Mouse (Mus musculus): ENCODE measurements at regions not wholly inside any gene's neighbourhood (a gene's known extent, or its start where the extent isn't known, plus 50 kb on each side); places are given as distances from the start of the nearest gene placed in this dataset. TPM values are rescaled to one million over a fixed set of nuclear protein-coding genes. Genes with fewer than 3 reads are reported as not detected.

DNA sequence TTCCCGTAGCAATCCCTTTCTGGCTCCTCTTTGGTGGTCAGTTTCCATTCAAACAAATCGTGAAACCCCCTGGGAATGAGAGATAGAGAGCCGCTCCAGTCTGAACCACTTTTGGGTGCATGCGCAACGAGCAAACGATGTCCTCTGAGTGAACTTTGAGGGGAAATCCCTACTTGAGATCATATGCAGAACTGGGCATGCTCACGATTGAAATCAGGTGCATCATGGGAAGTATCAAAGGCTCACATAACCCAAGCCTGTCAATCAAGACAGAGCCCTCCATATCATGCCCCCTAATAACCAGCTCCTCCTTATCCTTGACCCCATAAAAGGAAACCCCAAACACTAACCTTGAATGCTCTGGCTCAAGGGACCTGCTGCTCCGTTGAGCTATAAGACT, 59.1 kb upstream of the Dio3 start:
- WGBS, result 94% methylated on average over 8 of the region's 8 CpGs
- no peak for ATAC-seq (ENCODE audit: low read depth)
- no peak overlapping the region for H3K9ac ChIP-seq (replicated peaks; ENCODE audit: low read depth, low read length)
- no peaks in the 10 kb centered on the region for H3K36me3 ChIP-seq (ENCODE audit: control insufficient read depth, insufficient read depth, low read length)
- H3K4me1 ChIP-seq (ENCODE audit: control insufficient read depth, insufficient read depth, low read length), result no peaks in the 10 kb centered on the region
- no peaks in the 10 kb centered on the region for H3K27me3 ChIP-seq (ENCODE audit: control insufficient read depth, insufficient read depth, low read length)
- H3K9me3 ChIP-seq (ENCODE audit: control insufficient read depth, low read length), result no peaks in the 10 kb centered on the region
- no peak overlapping the region for H3K4me2 ChIP-seq (ENCODE audit: low read depth, low read length)
- H3K27ac ChIP-seq (ENCODE audit: low read depth, low read length), result no peak overlapping the region
- H3K4me3 ChIP-seq (ENCODE audit: low read depth, low read length), result no peak overlapping the region

DNA sequence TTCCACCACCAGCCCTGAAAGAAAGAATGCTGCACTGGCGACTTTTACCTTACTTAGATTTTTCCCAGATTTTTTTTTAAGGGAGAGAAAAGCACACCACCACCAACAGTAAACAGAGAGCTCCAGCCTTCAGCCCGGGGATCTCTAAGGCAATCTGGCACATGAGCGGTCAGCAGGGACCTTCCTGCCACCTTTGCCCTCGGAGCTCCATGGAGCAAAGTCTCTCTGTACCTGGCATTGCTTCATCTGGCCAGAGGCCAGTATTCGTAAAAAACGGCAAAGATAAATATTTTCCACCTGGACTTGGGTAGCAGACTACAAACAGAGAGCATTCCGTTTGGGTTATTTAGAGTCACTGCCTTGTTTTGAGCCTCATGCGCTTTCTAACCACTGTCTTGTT, 58.4 kb upstream of the Dio3 start:
- Histone ChIP-seq H3K27me3 (ENCODE audit: control insufficient read depth, insufficient read depth, low read length) (no peaks in the 10 kb centered on the region), H3K4me3 (ENCODE audit: low read depth, low read length) (no peak overlapping the region), H3K4me2 (ENCODE audit: low read depth, low read length) (no peak overlapping the region), H3K36me3 (ENCODE audit: control insufficient read depth, insufficient read depth, low read length) (no peaks in the 10 kb centered on the region), H3K4me1 (ENCODE audit: control insufficient read depth, insufficient read depth, low read length) (no peaks in the 10 kb centered on the region), H3K9ac (replicated peaks; ENCODE audit: low read depth, low read length) (no peak overlapping the region), H3K9me3 (ENCODE audit: control insufficient read depth, low read length) (no peaks in the 10 kb centered on the region), H3K27ac (ENCODE audit: low read depth, low read length) (no peak overlapping the region)
- WGBS, result 80% methylated on average over 8 of the region's 8 CpGs
- no peak for ATAC-seq (ENCODE audit: low read depth)

DNA sequence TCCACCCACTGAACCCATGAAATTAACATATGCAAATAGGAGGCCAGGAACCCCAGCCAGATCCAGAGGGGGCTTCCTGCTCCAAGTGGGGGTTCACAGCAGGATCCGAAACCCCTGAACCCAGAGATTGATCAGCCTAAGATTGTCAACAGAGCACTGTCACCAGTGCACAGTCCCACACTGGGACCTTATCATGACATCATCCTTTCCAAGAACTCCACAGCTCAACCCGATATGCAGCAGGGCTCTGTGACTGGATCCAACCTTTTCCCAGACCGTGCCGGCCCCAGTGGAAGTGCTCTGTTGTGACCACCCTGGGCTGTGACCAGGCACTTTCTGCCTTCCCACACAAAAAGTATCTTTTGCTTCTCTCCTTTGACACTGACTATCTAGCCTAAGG, 57.7 kb upstream of the Dio3 start:
- no peak for ATAC-seq (ENCODE audit: low read depth)
- WGBS, result 63% methylated on average over 4 of the region's 4 CpGs
- Histone ChIP-seq H3K4me3 (ENCODE audit: low read depth, low read length) (no peak overlapping the region), H3K9ac (replicated peaks; ENCODE audit: low read depth, low read length) (no peak overlapping the region), H3K9me3 (ENCODE audit: control insufficient read depth, low read length) (no peaks in the 10 kb centered on the region), H3K4me1 (ENCODE audit: control insufficient read depth, insufficient read depth, low read length) (no peaks in the 10 kb centered on the region), H3K27me3 (ENCODE audit: control insufficient read depth, insufficient read depth, low read length) (no peaks in the 10 kb centered on the region), H3K36me3 (ENCODE audit: control insufficient read depth, insufficient read depth, low read length) (no peaks in the 10 kb centered on the region), H3K4me2 (ENCODE audit: low read depth, low read length) (no peak overlapping the region), H3K27ac (ENCODE audit: low read depth, low read length) (no peak overlapping the region)

DNA sequence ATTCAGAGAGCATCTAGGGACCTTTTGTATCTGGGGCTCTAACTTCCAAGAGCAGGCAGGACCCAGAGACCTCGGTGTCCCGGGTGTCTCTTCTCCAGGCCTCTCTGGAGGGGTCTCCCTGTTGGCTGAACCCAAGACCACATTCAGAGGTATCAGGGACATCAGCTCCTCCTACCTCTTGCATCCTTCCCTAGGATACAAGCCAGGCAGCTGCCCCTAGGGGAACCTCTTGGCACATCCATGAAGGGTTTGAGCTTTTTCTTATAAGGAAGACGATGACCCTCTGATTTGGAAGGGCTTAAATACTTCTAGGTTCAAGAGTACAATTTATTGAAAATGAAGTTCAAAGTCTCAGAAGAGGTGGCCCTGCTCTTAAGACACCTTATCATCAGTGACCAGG, 57.2 kb upstream of the Dio3 start:
- H3K9me3 ChIP-seq (ENCODE audit: control insufficient read depth, low read length), result no peaks in the 10 kb centered on the region
- no peak overlapping the region for H3K4me3 ChIP-seq (ENCODE audit: low read depth, low read length)
- ATAC-seq (ENCODE audit: low read depth), result no peak
- WGBS, result 71% methylated on average over 3 of the region's 3 CpGs
- H3K9ac ChIP-seq (replicated peaks; ENCODE audit: low read depth, low read length), result no peak overlapping the region
- no peaks in the 10 kb centered on the region for H3K4me1 ChIP-seq (ENCODE audit: control insufficient read depth, insufficient read depth, low read length)
- H3K36me3 ChIP-seq (ENCODE audit: control insufficient read depth, insufficient read depth, low read length), result no peaks in the 10 kb centered on the region
- H3K27me3 ChIP-seq (ENCODE audit: control insufficient read depth, insufficient read depth, low read length), result no peaks in the 10 kb centered on the region
- no peak overlapping the region for H3K4me2 ChIP-seq (ENCODE audit: low read depth, low read length)
- H3K27ac ChIP-seq (ENCODE audit: low read depth, low read length), result no peak overlapping the region

DNA sequence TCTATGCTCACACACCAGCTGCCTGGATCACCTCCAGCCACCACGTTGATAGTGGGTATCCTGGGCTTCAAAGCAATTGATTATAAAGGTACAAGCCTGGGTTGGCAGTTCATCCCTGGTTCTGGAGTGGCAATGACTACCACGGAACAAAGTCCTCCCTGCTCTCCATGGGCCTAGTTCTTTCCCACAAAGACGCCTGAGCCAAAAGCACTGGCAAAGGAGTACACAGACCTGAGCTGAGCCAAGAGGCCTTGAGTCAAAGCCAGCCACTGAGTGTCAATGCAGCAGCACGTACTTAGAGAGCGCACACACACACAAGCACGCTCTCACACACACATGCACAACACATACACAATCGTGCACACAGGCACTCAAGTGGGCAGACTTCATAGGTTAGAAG, 54.6 kb upstream of the Dio3 start:
- no peak overlapping the region for H3K4me3 ChIP-seq (ENCODE audit: low read depth, low read length)
- no peak for ATAC-seq (ENCODE audit: low read depth)
- no peak overlapping the region for H3K9ac ChIP-seq (replicated peaks; ENCODE audit: low read depth, low read length)
- no peaks in the 10 kb centered on the region for H3K36me3 ChIP-seq (ENCODE audit: control insufficient read depth, insufficient read depth, low read length)
- H3K27me3 ChIP-seq (ENCODE audit: control insufficient read depth, insufficient read depth, low read length), result no peaks in the 10 kb centered on the region
- H3K9me3 ChIP-seq (ENCODE audit: control insufficient read depth, low read length), result no peaks in the 10 kb centered on the region
- H3K4me2 ChIP-seq (ENCODE audit: low read depth, low read length), result no peak overlapping the region
- H3K27ac ChIP-seq (ENCODE audit: low read depth, low read length), result no peak overlapping the region
- 84% methylated on average over 7 of the region's 7 CpGs for WGBS
- H3K4me1 ChIP-seq (ENCODE audit: control insufficient read depth, insufficient read depth, low read length), result no peaks in the 10 kb centered on the region

DNA sequence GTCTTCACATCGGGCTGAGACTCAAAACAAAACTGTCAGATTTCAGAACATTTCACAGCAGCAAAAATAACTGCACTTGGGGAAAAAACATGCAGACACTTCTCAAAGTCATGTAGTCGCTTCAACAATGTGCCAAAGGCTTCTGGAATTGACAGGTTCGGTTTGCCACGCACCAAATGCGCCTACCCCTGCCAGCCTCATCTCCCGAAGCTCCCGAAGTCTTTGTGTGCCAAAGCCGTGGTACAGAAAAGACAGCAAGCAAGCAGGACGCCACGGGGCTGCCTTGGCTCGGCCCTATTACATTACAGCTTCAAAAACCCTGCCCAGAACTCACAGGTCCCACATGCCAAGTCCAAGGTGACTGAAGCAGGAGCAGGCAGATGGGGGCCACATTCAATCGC, 50.9 kb upstream of the Dio3 start:
- no peak overlapping the region for H3K4me3 ChIP-seq (ENCODE audit: low read depth, low read length)
- no peaks in the 10 kb centered on the region for H3K4me1 ChIP-seq (ENCODE audit: control insufficient read depth, insufficient read depth, low read length)
- no peaks in the 10 kb centered on the region for H3K9me3 ChIP-seq (ENCODE audit: control insufficient read depth, low read length)
- no peak for ATAC-seq (ENCODE audit: low read depth)
- no peak overlapping the region for H3K9ac ChIP-seq (replicated peaks; ENCODE audit: low read depth, low read length)
- H3K4me2 ChIP-seq (ENCODE audit: low read depth, low read length), result no peak overlapping the region
- H3K36me3 ChIP-seq (ENCODE audit: control insufficient read depth, insufficient read depth, low read length), result no peaks in the 10 kb centered on the region
- H3K27me3 ChIP-seq (ENCODE audit: control insufficient read depth, insufficient read depth, low read length), result no peaks in the 10 kb centered on the region
- WGBS, result 82% methylated on average over 12 of the region's 12 CpGs
- H3K27ac ChIP-seq (ENCODE audit: low read depth, low read length), result no peak overlapping the region

MicroRNAs encoded in the stretch of these regions (microRNA counts, 519-probe panel; counts per million panel counts)
- 2,667 counts per million, percentile 16 among the panel's probes with 10 or more counts for microRNA mmu-miR-1193
- not detected for microRNA mmu-miR-1197
- 4,031 counts per million, percentile 44 among the panel's probes with 10 or more counts for microRNA mmu-miR-134
- microRNA mmu-miR-154, result 5,206 counts per million, percentile 72 among the panel's probes with 10 or more counts
- not detected for microRNA mmu-miR-299
- 5,156 counts per million, percentile 71 among the panel's probes with 10 or more counts for microRNA mmu-miR-300
- not detected for microRNA mmu-miR-3072
- 5,305 counts per million, percentile 75 among the panel's probes with 10 or more counts for microRNA mmu-miR-323-3p
- not detected for microRNA mmu-miR-323-5p
- microRNA mmu-miR-329, result 5,355 counts per million, percentile 77 among the panel's probes with 10 or more counts
- microRNA mmu-miR-369-3p, result 5,624 counts per million, percentile 80 among the panel's probes with 10 or more counts
- microRNA mmu-miR-369-5p, result 4,091 counts per million, percentile 46 among the panel's probes with 10 or more counts
- 5,962 counts per million, percentile 87 among the panel's probes with 10 or more counts for microRNA mmu-miR-376a
- microRNA mmu-miR-376b, result 6,390 counts per million, percentile 92 among the panel's probes with 10 or more counts
- microRNA mmu-miR-376c, result 5,255 counts per million, percentile 74 among the panel's probes with 10 or more counts
- microRNA mmu-miR-377, result 4,997 counts per million, percentile 70 among the panel's probes with 10 or more counts
- microRNA mmu-miR-379, result 2,747 counts per million, percentile 16 among the panel's probes with 10 or more counts
- 2,170 counts per million, percentile 6 among the panel's probes with 10 or more counts for microRNA mmu-miR-380-3p
- microRNA mmu-miR-380-5p, result not detected
- 4,827 counts per million, percentile 65 among the panel's probes with 10 or more counts for microRNA mmu-miR-381
- 5,962 counts per million, percentile 87 among the panel's probes with 10 or more counts for microRNA mmu-miR-382
- 3,723 counts per million, percentile 33 among the panel's probes with 10 or more counts for microRNA mmu-miR-409-3p
- 3,663 counts per million, percentile 32 among the panel's probes with 10 or more counts for microRNA mmu-miR-409-5p
- 6,022 counts per million, percentile 88 among the panel's probes with 10 or more counts for microRNA mmu-miR-410
- 3,991 counts per million, percentile 42 among the panel's probes with 10 or more counts for microRNA mmu-miR-411
- not detected for microRNA mmu-miR-412
- not detected for microRNA mmu-miR-453
- microRNA mmu-miR-485, result not detected
- microRNA mmu-miR-487b, result 5,534 counts per million, percentile 78 among the panel's probes with 10 or more counts
- not detected for microRNA mmu-miR-494
- 5,793 counts per million, percentile 83 among the panel's probes with 10 or more counts for microRNA mmu-miR-495
- microRNA mmu-miR-496, result 2,200 counts per million, percentile 6 among the panel's probes with 10 or more counts
- 3,892 counts per million, percentile 39 among the panel's probes with 10 or more counts for microRNA mmu-miR-539
- 4,449 counts per million, percentile 55 among the panel's probes with 10 or more counts for microRNA mmu-miR-541
- microRNA mmu-miR-543, result 5,215 counts per million, percentile 73 among the panel's probes with 10 or more counts
- not detected for microRNA mmu-miR-544
- microRNA mmu-miR-654-3p, result not detected
- not detected for microRNA mmu-miR-654-5p
- microRNA mmu-miR-666-3p, result not detected
- microRNA mmu-miR-666-5p, result not detected
- microRNA mmu-miR-667, result 3,892 counts per million, percentile 40 among the panel's probes with 10 or more counts
- not detected for microRNA mmu-miR-668
- microRNA mmu-miR-679, result not detected
- microRNA mmu-miR-758, result not detected
- not detected for microRNA mmu-miR-882

Small RNAs in the stretch of these regions (microRNA-seq; reads per million reads assigned to microRNA genes)
- gene Gm24321, result not detected
- not detected for gene Gm25252
- not detected for gene Gm25750
- not detected for gene Gm27379
- not detected for gene Gm44322
- 417 reads per million, percentile 67 among the genes with 10 or more reads in this experiment for gene Mir1193
- 0.85 reads per million for gene Mir1197
- 964 reads per million, percentile 77 among the genes with 10 or more reads in this experiment for gene Mir134
- 1,431 reads per million, percentile 80 among the genes with 10 or more reads in this experiment for gene Mir154
- not detected for gene Mir299a
- gene Mir299b, result not detected
- 937 reads per million, percentile 76 among the genes with 10 or more reads in this experiment for gene Mir300
- gene Mir3072, result 43.2 reads per million, percentile 33 among the genes with 10 or more reads in this experiment
- 1,162 reads per million, percentile 78 among the genes with 10 or more reads in this experiment for gene Mir323
- gene Mir329, result 199 reads per million, percentile 55 among the genes with 10 or more reads in this experiment
- 5,497 reads per million, percentile 93 among the genes with 10 or more reads in this experiment for gene Mir369
- gene Mir376a, result not detected
- 462 reads per million, percentile 69 among the genes with 10 or more reads in this experiment for gene Mir376b
- gene Mir376c, result 483 reads per million, percentile 69 among the genes with 10 or more reads in this experiment
- gene Mir377, result 56.0 reads per million, percentile 37 among the genes with 10 or more reads in this experiment
- 2,040 reads per million, percentile 82 among the genes with 10 or more reads in this experiment for gene Mir379
- not detected for gene Mir380
- gene Mir381, result 3,582 reads per million, percentile 90 among the genes with 10 or more reads in this experiment
- gene Mir382, result 3,486 reads per million, percentile 89 among the genes with 10 or more reads in this experiment
- gene Mir409, result not detected
- gene Mir410, result 170 reads per million, percentile 53 among the genes with 10 or more reads in this experiment
- gene Mir411, result 4,274 reads per million, percentile 91 among the genes with 10 or more reads in this experiment
- 86.8 reads per million, percentile 45 among the genes with 10 or more reads in this experiment for gene Mir412
- gene Mir453, result not detected
- 305 reads per million, percentile 62 among the genes with 10 or more reads in this experiment for gene Mir485
- 16,667 reads per million, percentile 98 among the genes with 10 or more reads in this experiment for gene Mir487b
- 127 reads per million, percentile 50 among the genes with 10 or more reads in this experiment for gene Mir494
- gene Mir495, result 149 reads per million, percentile 52 among the genes with 10 or more reads in this experiment
- gene Mir496a, result 244 reads per million, percentile 58 among the genes with 10 or more reads in this experiment
- not detected for gene Mir539
- gene Mir541, result 3,377 reads per million, percentile 88 among the genes with 10 or more reads in this experiment
- 630 reads per million, percentile 72 among the genes with 10 or more reads in this experiment for gene Mir543
- 23.0 reads per million, percentile 25 among the genes with 10 or more reads in this experiment for gene Mir544
- gene Mir654, result not detected
- 77.9 reads per million, percentile 44 among the genes with 10 or more reads in this experiment for gene Mir666
- gene Mir667, result 314 reads per million, percentile 63 among the genes with 10 or more reads in this experiment
- gene Mir668, result 166 reads per million, percentile 53 among the genes with 10 or more reads in this experiment
- gene Mir679, result 49.2 reads per million, percentile 35 among the genes with 10 or more reads in this experiment
- gene Mir758, result 46.7 reads per million, percentile 34 among the genes with 10 or more reads in this experiment
- gene Mir882, result not detected

Measured in neural tube, embryonic 14.5 days (tissue).